Mouse (Mus musculus) hindbrain, embryonic 13.5 days (tissue): ENCODE measurements at regions not wholly inside any gene's neighbourhood (a gene's known extent, or its start where the extent isn't known, plus 50 kb on each side); places are given as distances from the start of the nearest gene placed in this dataset.

Experiments
- ATAC-seq: fragments of 200-750 bp; cut with Nextera tagmentation; 2 replicates; pipeline ENCODE4 v1.8.0; 2017; ENCODE audit warnings: moderate TSS enrichment; ENCODE audit not compliant: low FRiP score
- H3K27ac ChIP-seq: fragments of 300-500 bp; sonication (generic); 2 replicates; pipeline ENCODE4 v1.5.1; 2015; ENCODE audit warnings: inconsistent platforms, mild to moderate bottlenecking, moderate library complexity
- H3K27me3 ChIP-seq: fragments of 300-500 bp; sonication (generic); 2 replicates; pipeline ENCODE4 v1.6.1; 2015; ENCODE audit warnings: mild to moderate bottlenecking, inconsistent platforms
- H3K36me3 ChIP-seq: fragments of 300-500 bp; sonication (generic); 2 replicates; pipeline ENCODE4 v1.6.1; 2015; ENCODE audit warnings: mild to moderate bottlenecking, inconsistent platforms
- H3K4me1 ChIP-seq: fragments of 300-500 bp; sonication (generic); replicated peaks from 2 replicates; pipeline ENCODE4 v1.6.1; 2015; ENCODE audit warnings: inconsistent platforms
- H3K4me2 ChIP-seq: fragments of 300-500 bp; sonication (generic); 2 replicates; pipeline ENCODE4 v1.6.1; 2015; ENCODE audit warnings: inconsistent platforms, mild to moderate bottlenecking, moderate library complexity
- H3K4me3 ChIP-seq: fragments of 300-500 bp; sonication (generic); 2 replicates; pipeline ENCODE4 v1.5.1; 2015; ENCODE audit warnings: mild to moderate bottlenecking, inconsistent platforms
- H3K9ac ChIP-seq: fragments of 300-500 bp; sonication (generic); 2 replicates; pipeline ENCODE4 v1.6.1; 2015; ENCODE audit warnings: mild to moderate bottlenecking, inconsistent platforms
- H3K9me3 ChIP-seq: fragments of 300-500 bp; sonication (generic); 2 replicates; pipeline ENCODE4 v1.6.1; 2016; ENCODE audit warnings: inconsistent platforms
- WGBS: fragments of 180-500 bp; shearing (Covaris S2); methylation state at CpG from one replicate; pipeline ENCODE4 v1.1.7; 2015; 5-methylcytosine and 5-hydroxymethylcytosine counted together

DNA sequence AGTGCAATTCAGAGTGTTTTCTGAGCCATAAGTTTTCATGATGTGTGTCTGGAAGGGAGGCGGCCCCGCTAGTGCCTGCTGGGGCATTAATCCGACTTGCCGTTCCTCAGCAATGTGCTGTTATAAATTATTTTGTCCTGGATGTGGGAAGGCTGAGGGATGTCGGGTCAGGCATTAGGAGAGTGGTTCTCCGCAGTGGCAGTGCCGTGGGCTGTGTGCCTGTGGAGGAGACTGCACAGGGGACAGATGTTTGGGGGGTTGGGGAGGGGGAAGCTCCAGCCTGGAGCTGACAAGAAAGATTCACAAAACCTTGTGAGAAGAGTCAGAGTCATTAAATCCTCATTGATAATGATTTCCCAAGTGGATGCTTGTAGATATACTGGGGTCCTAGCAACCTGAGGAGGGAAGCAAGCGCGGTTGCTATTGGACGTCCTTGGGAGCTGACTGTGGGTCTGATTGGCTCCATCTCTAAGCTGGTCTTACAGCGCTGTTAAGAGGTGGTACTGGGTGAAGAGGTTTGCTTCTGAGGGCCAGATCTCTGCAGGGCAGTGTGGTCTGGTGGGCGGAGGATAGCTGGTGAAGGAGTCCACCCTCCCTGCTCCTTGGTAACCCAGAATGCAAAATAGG, 234.5 kb downstream of the Uaca start:
- Histone ChIP-seq H3K36me3 (no peaks in the 10 kb centered on the region), H3K9ac (no peak overlapping the region), H3K27ac (peak overlapping the region; percentile 52; the same call in 1 of the 2 replicates), H3K4me1 (peaks cover 41% of the 10 kb centered on the region), H3K9me3 (no peaks in the 10 kb centered on the region), H3K4me2 (peak overlapping the region; percentile 15; the same call in 1 of the 2 replicates), H3K27me3 (peaks cover 19% of the 10 kb centered on the region), H3K4me3 (no peak overlapping the region)
- WGBS = 50% methylated on average over 12 of the region's 12 CpGs
- ATAC-seq = peak; percentile 64

DNA sequence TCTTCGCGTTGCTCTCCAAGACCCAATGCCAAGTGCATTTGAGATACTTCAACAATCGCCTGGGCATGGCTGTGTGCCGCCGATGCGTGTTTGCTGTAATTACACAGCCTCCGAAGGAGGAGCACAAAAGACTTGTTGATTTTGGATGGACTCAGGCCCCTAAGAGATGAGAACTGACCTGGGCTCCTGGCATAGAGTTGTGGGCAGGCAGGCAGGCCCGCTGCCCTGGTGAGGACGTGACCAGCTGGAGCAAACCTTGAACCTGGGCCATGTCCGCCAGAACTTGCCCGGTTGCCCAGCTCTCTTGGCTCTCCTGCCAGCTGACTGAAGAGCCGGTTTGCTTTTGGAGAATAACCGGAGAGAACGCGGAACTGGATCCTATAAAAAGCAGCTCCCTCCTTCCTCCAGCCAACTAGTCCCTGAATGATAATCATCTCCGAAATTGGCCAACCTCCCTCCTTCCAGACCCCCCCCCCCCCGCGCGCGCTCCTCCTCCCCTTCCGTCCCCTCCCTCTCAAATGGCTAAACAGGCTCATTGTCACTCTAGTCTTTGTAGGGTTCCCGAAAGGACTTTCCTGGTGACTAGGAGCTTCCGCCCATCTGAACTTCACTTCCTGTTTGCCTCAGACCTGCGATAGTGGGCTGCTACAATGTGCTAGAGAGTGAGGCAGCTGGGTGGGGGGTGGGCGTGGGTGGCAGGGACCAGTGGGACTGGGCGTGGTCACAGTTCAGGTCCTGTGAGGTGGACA, 237.5 kb downstream of the Uaca start:
- no peak for ATAC-seq

GRCm38 (mm10) chr9:61032448-61033433, 238.4 kb downstream of the Uaca start:
- H3K4me2 ChIP-seq = no peak overlapping the region
- H3K9me3 ChIP-seq = no peaks in the 10 kb centered on the region
- H3K27me3 ChIP-seq = peaks cover 15% of the 10 kb centered on the region
- H3K4me1 ChIP-seq = peaks cover 44% of the 10 kb centered on the region
- no peak overlapping the region for H3K9ac ChIP-seq
- ATAC-seq = no peak; the same call in 1 of the 2 replicates
- H3K4me3 ChIP-seq = no peak overlapping the region
- 51% methylated on average over 23 of the region's 23 CpGs for WGBS
- no peaks in the 10 kb centered on the region for H3K36me3 ChIP-seq
- H3K27ac ChIP-seq = peak overlapping the region; percentile 53

More for the DNA sequence above, 237.5 kb downstream of the Uaca start:
- WGBS = 74% methylated on average over 25 of the region's 26 CpGs
- Histone ChIP-seq H3K4me2 (no peak overlapping the region), H3K4me1 (peaks cover 41% of the 10 kb centered on the region), H3K27me3 (peaks cover 15% of the 10 kb centered on the region), H3K4me3 (no peak overlapping the region), H3K36me3 (no peaks in the 10 kb centered on the region), H3K9ac (no peak overlapping the region), H3K9me3 (no peaks in the 10 kb centered on the region), H3K27ac (peak overlapping the region; percentile 53; the same call in 1 of the 2 replicates)

GRCm38 (mm10) chr9:61033593-61033992, 239.3 kb downstream of the Uaca start:
- Histone ChIP-seq H3K9ac (no peak overlapping the region), H3K27me3 (peaks cover 15% of the 10 kb centered on the region), H3K4me3 (no peak overlapping the region), H3K9me3 (no peaks in the 10 kb centered on the region), H3K36me3 (no peaks in the 10 kb centered on the region), H3K27ac (peak overlapping the region; percentile 49; the same call in 1 of the 2 replicates), H3K4me1 (peaks cover 47% of the 10 kb centered on the region), H3K4me2 (no peak overlapping the region)
- no peak for ATAC-seq
- 67% methylated on average over 9 of the region's 9 CpGs for WGBS

DNA sequence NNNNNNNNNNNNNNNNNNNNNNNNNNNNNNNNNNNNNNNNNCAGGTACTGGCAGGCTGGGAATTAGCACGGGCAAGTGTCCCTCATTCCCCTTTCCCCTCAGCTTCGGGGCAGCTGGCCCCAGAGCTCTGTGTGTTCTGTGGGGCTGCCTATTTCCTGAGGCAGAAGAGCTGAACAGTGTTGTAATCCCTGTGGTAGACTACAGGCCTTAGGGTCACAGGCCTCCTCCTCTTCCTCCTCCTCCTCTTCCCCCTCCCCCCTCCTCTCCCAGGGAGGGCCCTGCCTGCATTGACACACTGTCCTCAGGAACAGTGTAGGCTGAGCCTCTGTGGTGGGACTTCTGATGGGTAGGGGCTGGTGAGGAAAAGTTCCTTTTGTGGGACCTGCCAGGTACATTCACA, 247.7 kb downstream of the Uaca start:
- no peak for ATAC-seq
- no peaks in the 10 kb centered on the region for H3K9me3 ChIP-seq
- WGBS = 28% methylated on average over 2 of the region's 2 CpGs
- H3K4me2 ChIP-seq = no peak overlapping the region
- H3K27ac ChIP-seq = no peak overlapping the region
- H3K36me3 ChIP-seq = no peaks in the 10 kb centered on the region
- no peak overlapping the region for H3K4me3 ChIP-seq
- H3K9ac ChIP-seq = 0 out of 2 replicates have a peak overlapping the region, but pooled peaks have one; percentile 24
- H3K4me1 ChIP-seq = peaks cover 32% of the 10 kb centered on the region
- H3K27me3 ChIP-seq = peaks cover 32% of the 10 kb centered on the region

GRCm38 (mm10) chr9:61044983-61045382, 250.6 kb downstream of the Uaca start:
- Histone ChIP-seq H3K4me1 (peaks cover 23% of the 10 kb centered on the region), H3K4me3 (no peak overlapping the region), H3K9ac (no peak overlapping the region), H3K36me3 (no peaks in the 10 kb centered on the region), H3K4me2 (no peak overlapping the region), H3K27ac (no peak overlapping the region), H3K9me3 (no peaks in the 10 kb centered on the region), H3K27me3 (peaks cover 38% of the 10 kb centered on the region)
- ATAC-seq = no peak
- 89% methylated on average over 14 of the region's 14 CpGs for WGBS

DNA sequence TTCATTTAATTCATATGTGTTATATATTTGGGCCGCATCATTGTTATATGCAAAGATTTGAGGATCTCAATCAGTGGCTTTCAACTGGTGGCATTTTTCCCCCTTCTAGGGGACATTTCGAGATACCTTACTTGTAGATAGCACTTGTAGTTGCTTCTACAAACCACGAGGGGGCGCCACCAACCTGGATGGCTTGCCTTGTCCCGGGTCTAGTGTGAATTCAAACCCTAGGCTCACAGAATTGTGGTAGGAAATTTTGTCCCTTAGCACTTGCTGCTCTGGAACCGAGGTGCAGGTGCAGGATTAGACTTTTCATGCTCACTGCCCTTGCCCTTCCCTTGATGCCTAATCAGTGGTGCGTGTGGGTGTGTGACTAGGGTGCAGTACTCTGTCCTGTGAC, 252.2 kb downstream of the Uaca start:
- Histone ChIP-seq H3K4me1 (peaks cover 21% of the 10 kb centered on the region), H3K9me3 (no peaks in the 10 kb centered on the region), H3K27me3 (peaks cover 35% of the 10 kb centered on the region), H3K4me3 (no peak overlapping the region), H3K36me3 (no peaks in the 10 kb centered on the region), H3K9ac (no peak overlapping the region), H3K27ac (no peak overlapping the region), H3K4me2 (no peak overlapping the region)
- 19% methylated on average over 7 of the region's 7 CpGs for WGBS
- no peak for ATAC-seq

- Histone ChIP-seq H3K27me3 (peaks cover 32% of the 10 kb centered on the region), H3K9me3 (no peaks in the 10 kb centered on the region), H3K36me3 (no peaks in the 10 kb centered on the region), H3K4me3 (no peak overlapping the region), H3K4me2 (no peak overlapping the region), H3K9ac (no peak overlapping the region), H3K4me1 (peaks cover 13% of the 10 kb centered on the region), H3K27ac (no peak overlapping the region)
- no peak for ATAC-seq
- WGBS = 76% methylated on average over 11 of the region's 11 CpGs
These were observed 252.9 kb downstream of the Uaca start for GRCm38 (mm10) chr9:61047289-61047688.

DNA sequence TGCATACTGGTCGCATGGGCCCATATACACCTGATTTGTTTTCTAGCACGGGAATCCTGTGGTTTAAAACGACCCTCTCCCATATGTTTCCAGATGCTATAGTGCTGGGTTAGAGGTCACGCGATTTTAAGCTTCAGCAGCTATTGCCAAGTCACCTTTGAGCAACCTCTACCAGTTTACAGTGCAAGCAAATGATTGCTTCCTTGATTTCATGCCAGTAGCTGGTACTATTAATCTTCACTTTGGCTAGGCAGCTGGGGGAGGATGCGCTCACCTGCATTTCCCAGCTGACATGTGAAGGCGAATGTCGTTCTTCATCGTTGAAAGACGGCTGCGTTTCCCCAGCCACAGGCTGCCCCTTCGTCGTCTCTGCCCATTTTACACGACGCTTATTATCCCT, 254.2 kb downstream of the Uaca start:
- Histone ChIP-seq H3K27me3 (peaks cover 25% of the 10 kb centered on the region), H3K4me2 (no peak overlapping the region)
- no peak for ATAC-seq

GRCm38 (mm10) chr9:61052621-61053020, 258.3 kb downstream of the Uaca start:
- 84% methylated on average over 12 of the region's 12 CpGs for WGBS
- Histone ChIP-seq H3K4me1 (peaks cover 39% of the 10 kb centered on the region), H3K4me3 (no peak overlapping the region), H3K4me2 (no peak overlapping the region), H3K27me3 (peaks cover 22% of the 10 kb centered on the region), H3K27ac (no peak overlapping the region), H3K9ac (no peak overlapping the region), H3K9me3 (no peaks in the 10 kb centered on the region), H3K36me3 (no peaks in the 10 kb centered on the region)
- no peak for ATAC-seq

More for the DNA sequence above, 254.2 kb downstream of the Uaca start:
- Histone ChIP-seq H3K4me1 (peaks cover 12% of the 10 kb centered on the region), H3K27ac (no peak overlapping the region), H3K9ac (no peak overlapping the region), H3K9me3 (no peaks in the 10 kb centered on the region), H3K4me3 (no peak overlapping the region), H3K36me3 (no peaks in the 10 kb centered on the region)
- 69% methylated on average over 15 of the region's 15 CpGs for WGBS

DNA sequence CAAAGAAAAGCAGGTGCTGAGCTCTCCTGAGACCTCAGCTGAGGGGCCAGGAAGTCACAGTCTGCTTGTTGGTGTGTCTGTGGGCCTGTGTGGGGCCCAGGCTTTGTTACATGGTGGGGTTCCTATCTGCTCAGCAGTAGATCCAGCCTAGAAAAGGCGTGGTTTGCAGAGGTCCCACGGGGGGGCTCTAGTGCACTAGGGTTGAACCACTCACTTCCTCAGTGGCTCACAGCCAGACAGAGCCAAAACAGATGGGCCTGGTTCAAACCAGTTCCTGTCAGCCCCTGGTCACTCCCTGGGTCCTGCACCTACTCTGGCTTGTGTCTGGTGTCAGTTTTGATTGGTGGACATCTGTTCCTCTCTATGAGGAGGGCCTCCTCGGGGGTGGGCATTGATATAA, 260.1 kb downstream of the Uaca start:
- no peak; the same call in 1 of the 2 replicates for ATAC-seq
- Histone ChIP-seq H3K9me3 (peaks cover 3% of the 10 kb centered on the region; the same call in 1 of the 2 replicates), H3K27me3 (peaks cover 21% of the 10 kb centered on the region), H3K4me3 (no peak overlapping the region), H3K27ac (no peak overlapping the region), H3K4me1 (peaks cover 29% of the 10 kb centered on the region), H3K36me3 (no peaks in the 10 kb centered on the region), H3K4me2 (no peak overlapping the region), H3K9ac (no peak overlapping the region)
- WGBS = 25% methylated on average over 3 of the region's 3 CpGs

DNA sequence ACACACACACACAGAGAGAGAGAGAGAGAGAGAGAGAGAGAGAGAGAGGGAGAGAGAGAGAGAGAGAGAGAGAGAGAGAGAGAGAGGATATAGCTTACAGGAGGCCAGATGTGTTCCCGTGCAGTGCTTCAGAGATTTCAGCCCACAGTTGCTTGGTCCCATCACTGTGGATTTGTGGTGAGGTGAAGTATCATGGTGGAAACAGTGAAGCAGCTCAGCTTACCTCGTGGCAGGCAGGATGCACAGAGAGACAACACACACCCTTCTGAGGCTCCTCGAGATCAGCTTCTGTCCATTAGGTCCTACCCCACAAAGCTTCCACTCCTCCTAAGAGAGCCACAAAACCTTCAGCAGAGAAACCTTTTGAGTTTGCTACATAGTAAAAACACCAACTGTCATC, 261.1 kb downstream of the Uaca start:
- no peak overlapping the region for H3K9ac ChIP-seq
- no peak for ATAC-seq
- no peaks in the 10 kb centered on the region for H3K36me3 ChIP-seq
- H3K4me2 ChIP-seq = no peak overlapping the region
- peaks cover 10% of the 10 kb centered on the region for H3K9me3 ChIP-seq
- 95% methylated on average over 3 of the region's 3 CpGs for WGBS
- H3K27me3 ChIP-seq = peaks cover 21% of the 10 kb centered on the region
- H3K4me1 ChIP-seq = peaks cover 29% of the 10 kb centered on the region
- H3K27ac ChIP-seq = no peak overlapping the region
- H3K4me3 ChIP-seq = no peak overlapping the region
